Mouse (Mus musculus): ENCODE results near the gene Mlec. TPM values are rescaled to one million over a fixed set of nuclear protein-coding genes. Genes with fewer than 3 reads are reported as not detected.

The Mlec gene
- polyA plus RNA-seq, 1 experiment, result 39.1 TPM

- H3K4me3 ChIP-seq (ENCODE audit: extremely low read depth, insufficient read depth, insufficient read length), result no peak overlapping the region
- H3K4me1 ChIP-seq (ENCODE audit: control insufficient read depth, insufficient read depth, insufficient read length), result no peaks in the 10 kb centered on the region; the same call in 1 of the 2 replicates
- H3K27ac ChIP-seq (ENCODE audit: insufficient read depth, low read length), result no peak overlapping the region
- TF ChIP-seq CTCF (IDR thresholded peaks at IDR 0.05; ENCODE audit: extremely low read depth, insufficient read depth, insufficient read length, insufficient replicate concordance) (no peak), POLR2A (IDR thresholded peaks at IDR 0.05; ENCODE audit: low read depth, low read length) (no peak)
- H3K36me3 ChIP-seq (ENCODE audit: control insufficient read depth, insufficient read depth, low read length), result no peaks in the 10 kb centered on the region
- 92% methylated on average over 11 of the region's 11 CpGs for WGBS
- no peaks in the 10 kb centered on the region for H3K27me3 ChIP-seq (ENCODE audit: control insufficient read depth, insufficient read depth, low read length)
- no peak for DNase-seq (ENCODE audit: low read depth in 1 of 2, low spot score in 2 of 2)
These were observed 21.6 kb upstream of the Mlec start for GRCm38 (mm10) chr5:115179596-115179995.

GRCm38 (mm10) chr5:115177866-115178265 lies 19.9 kb upstream of the Mlec start:
- no peak for DNase-seq (ENCODE audit: low read depth in 1 of 2, low spot score in 2 of 2)
- TF ChIP-seq POLR2A (IDR thresholded peaks at IDR 0.05; ENCODE audit: low read depth, low read length) (no peak), CTCF (IDR thresholded peaks at IDR 0.05; ENCODE audit: extremely low read depth, insufficient read depth, insufficient read length, insufficient replicate concordance) (no peak)
- no peaks in the 10 kb centered on the region; the same call in 1 of the 2 replicates for H3K4me1 ChIP-seq (ENCODE audit: control insufficient read depth, insufficient read depth, insufficient read length)
- no peaks in the 10 kb centered on the region for H3K36me3 ChIP-seq (ENCODE audit: control insufficient read depth, insufficient read depth, low read length)
- no peaks in the 10 kb centered on the region for H3K27me3 ChIP-seq (ENCODE audit: control insufficient read depth, insufficient read depth, low read length)
- 39% methylated on average over 6 of the region's 6 CpGs for WGBS
- H3K27ac ChIP-seq (ENCODE audit: insufficient read depth, low read length), result no peak overlapping the region
- no peak overlapping the region for H3K4me3 ChIP-seq (ENCODE audit: extremely low read depth, insufficient read depth, insufficient read length)

- Histone ChIP-seq H3K27me3 (ENCODE audit: control insufficient read depth, insufficient read depth, low read length) (no peaks in the 10 kb centered on the region), H3K4me1 (ENCODE audit: control insufficient read depth, insufficient read depth, insufficient read length) (no peaks in the 10 kb centered on the region), H3K4me3 (ENCODE audit: extremely low read depth, insufficient read depth, insufficient read length) (no peak overlapping the region), H3K36me3 (ENCODE audit: control insufficient read depth, insufficient read depth, low read length) (no peaks in the 10 kb centered on the region), H3K27ac (ENCODE audit: insufficient read depth, low read length) (no peak overlapping the region)
- peak; percentile 34; the same call in 1 of the 2 replicates for TF ChIP-seq CTCF (IDR thresholded peaks at IDR 0.05; ENCODE audit: extremely low read depth, insufficient read depth, insufficient read length, insufficient replicate concordance)
- no peak for TF ChIP-seq POLR2A (IDR thresholded peaks at IDR 0.05; ENCODE audit: low read depth, low read length)
- WGBS, result 82% methylated on average over 1 of the region's 1 CpGs
- DNase-seq (ENCODE audit: low read depth in 1 of 2, low spot score in 2 of 2), result no peak
These were observed 16.6 kb upstream of the Mlec start for GRCm38 (mm10) chr5:115174554-115174953.

- no peak overlapping the region for H3K27ac ChIP-seq (ENCODE audit: insufficient read depth, low read length)
- H3K27me3 ChIP-seq (ENCODE audit: control insufficient read depth, insufficient read depth, low read length), result no peaks in the 10 kb centered on the region
- no peak overlapping the region for H3K4me3 ChIP-seq (ENCODE audit: extremely low read depth, insufficient read depth, insufficient read length)
- peaks cover 19% of the 10 kb centered on the region; the same call in 1 of the 2 replicates for H3K4me1 ChIP-seq (ENCODE audit: control insufficient read depth, insufficient read depth, insufficient read length)
- H3K36me3 ChIP-seq (ENCODE audit: control insufficient read depth, insufficient read depth, low read length), result no peaks in the 10 kb centered on the region
- no peak for DNase-seq (ENCODE audit: low read depth in 1 of 2, low spot score in 2 of 2)
- TF ChIP-seq CTCF (IDR thresholded peaks at IDR 0.05; ENCODE audit: extremely low read depth, insufficient read depth, insufficient read length, insufficient replicate concordance), result no peak
- no peak for TF ChIP-seq POLR2A (IDR thresholded peaks at IDR 0.05; ENCODE audit: low read depth, low read length)
- WGBS, result 93% methylated on average over 8 of the region's 8 CpGs
These were observed 12.2 kb upstream of the Mlec start for GRCm38 (mm10) chr5:115170150-115170549.

GRCm38 (mm10) chr5:115168641-115169415 lies 10.8 kb upstream of the Mlec start:
- no peak overlapping the region for H3K4me3 ChIP-seq (ENCODE audit: extremely low read depth, insufficient read depth, insufficient read length)
- no peaks in the 10 kb centered on the region for H3K27me3 ChIP-seq (ENCODE audit: control insufficient read depth, insufficient read depth, low read length)
- peaks cover 19% of the 10 kb centered on the region; the same call in 1 of the 2 replicates for H3K4me1 ChIP-seq (ENCODE audit: control insufficient read depth, insufficient read depth, insufficient read length)
- H3K27ac ChIP-seq (ENCODE audit: insufficient read depth, low read length), result no peak overlapping the region
- no peaks in the 10 kb centered on the region for H3K36me3 ChIP-seq (ENCODE audit: control insufficient read depth, insufficient read depth, low read length)
- 54% methylated on average over 27 of the region's 27 CpGs for whole genome bisulfite sequencing
- TF ChIP-seq CTCF (IDR thresholded peaks at IDR 0.05; ENCODE audit: extremely low read depth, insufficient read depth, insufficient read length, insufficient replicate concordance) (no peak), POLR2A (IDR thresholded peaks at IDR 0.05; ENCODE audit: low read depth, low read length) (no peak)
- no peak for DNase-seq (ENCODE audit: low read depth in 1 of 2, low spot score in 2 of 2)

- H3K4me1 ChIP-seq (ENCODE audit: control insufficient read depth, insufficient read depth, insufficient read length), result peaks cover 19% of the 10 kb centered on the region; the same call in 1 of the 2 replicates
- peak; percentile 65 to 79 for DNase-seq (ENCODE audit: low read depth in 1 of 2, low spot score in 2 of 2)
- no peak overlapping the region for H3K4me3 ChIP-seq (ENCODE audit: extremely low read depth, insufficient read depth, insufficient read length)
- no peaks in the 10 kb centered on the region for H3K27me3 ChIP-seq (ENCODE audit: control insufficient read depth, insufficient read depth, low read length)
- no peaks in the 10 kb centered on the region for H3K36me3 ChIP-seq (ENCODE audit: control insufficient read depth, insufficient read depth, low read length)
- TF ChIP-seq CTCF (IDR thresholded peaks at IDR 0.05; ENCODE audit: extremely low read depth, insufficient read depth, insufficient read length, insufficient replicate concordance), result no peak
- TF ChIP-seq POLR2A (IDR thresholded peaks at IDR 0.05; ENCODE audit: low read depth, low read length), result peak; percentile 25
- 14% methylated on average over 6 of the region's 6 CpGs for WGBS
- H3K27ac ChIP-seq (ENCODE audit: insufficient read depth, low read length), result peak overlapping the region; percentile 77
These were observed 9.4 kb upstream of the Mlec start for GRCm38 (mm10) chr5:115167396-115167795.

GRCm38 (mm10) chr5:115166815-115167194 lies 8.8 kb upstream of the Mlec start:
- WGBS, result 57% methylated on average over 7 of the region's 7 CpGs
- Histone ChIP-seq H3K4me3 (ENCODE audit: extremely low read depth, insufficient read depth, insufficient read length) (no peak overlapping the region), H3K4me1 (ENCODE audit: control insufficient read depth, insufficient read depth, insufficient read length) (peaks cover 19% of the 10 kb centered on the region; the same call in 1 of the 2 replicates), H3K27ac (ENCODE audit: insufficient read depth, low read length) (peak overlapping the region; percentile 77), H3K27me3 (ENCODE audit: control insufficient read depth, insufficient read depth, low read length) (no peaks in the 10 kb centered on the region), H3K36me3 (ENCODE audit: control insufficient read depth, insufficient read depth, low read length) (no peaks in the 10 kb centered on the region)
- TF ChIP-seq CTCF (IDR thresholded peaks at IDR 0.05; ENCODE audit: extremely low read depth, insufficient read depth, insufficient read length, insufficient replicate concordance) (no peak), POLR2A (IDR thresholded peaks at IDR 0.05; ENCODE audit: low read depth, low read length) (no peak)
- DNase-seq (ENCODE audit: low read depth in 1 of 2, low spot score in 2 of 2), result no peak
